Mouse (Mus musculus): ENCODE measurements around the gene Greb1.

GRCm38 (mm10) chr12:16789199-16789598 lies 11.5 kb downstream of the Greb1 start:
- TF ChIP-seq SMC3 (IDR thresholded peaks at IDR 0.05; ENCODE audit: low read depth, low read length) (no peak), CTCF (IDR thresholded peaks at IDR 0.05 in 2 of 3, conservative IDR thresholded peaks at IDR 0.05 in 1 of 3; ENCODE audit: control insufficient read depth in 1 of 3, insufficient read depth in 1 of 3, low read depth in 2 of 3, low read length in 3 of 3, poor library complexity in 1 of 3, severe bottlenecking in 1 of 3) (no peak), NELFE (IDR thresholded peaks at IDR 0.05; ENCODE audit: low read depth, low read length) (no peak), JUND (IDR thresholded peaks at IDR 0.05; ENCODE audit: low read depth, low read length) (no peak), MAFK (IDR thresholded peaks at IDR 0.05; ENCODE audit: borderline replicate concordance, low read depth, low read length) (no peak), POLR2A (IDR thresholded peaks at IDR 0.05; ENCODE audit: control insufficient read depth in 1 of 2, insufficient read depth in 1 of 2, low read depth in 1 of 2, low read length in 2 of 2, poor library complexity in 1 of 2) (no peak), ZNF384 (IDR thresholded peaks at IDR 0.05; ENCODE audit: low read depth, low read length) (no peak), SIN3A (IDR thresholded peaks at IDR 0.05; ENCODE audit: low read length) (no peak), MAZ (IDR thresholded peaks at IDR 0.05; ENCODE audit: low read depth, low read length) (no peak), E2F4 (IDR thresholded peaks at IDR 0.05; ENCODE audit: borderline replicate concordance, low read depth, low read length) (no peak), GATA1 (IDR thresholded peaks at IDR 0.05; ENCODE audit: low read depth, low read length) (no peak), EP300 (IDR thresholded peaks at IDR 0.05; ENCODE audit: low read depth in 1 of 2, low read length in 2 of 2) (no peak)
